Mouse (Mus musculus): ENCODE measurements around the gene Rem2. TPM values are rescaled to one million over a fixed set of nuclear protein-coding genes. Genes with fewer than 3 reads are reported as not detected.

The Rem2 gene
- 18.6 and 29.8 TPM in 2 replicates for polyA plus RNA-seq (2016; fragmentation: Nextera tagmentation; extraction: Ambion mirVana)

DNA sequence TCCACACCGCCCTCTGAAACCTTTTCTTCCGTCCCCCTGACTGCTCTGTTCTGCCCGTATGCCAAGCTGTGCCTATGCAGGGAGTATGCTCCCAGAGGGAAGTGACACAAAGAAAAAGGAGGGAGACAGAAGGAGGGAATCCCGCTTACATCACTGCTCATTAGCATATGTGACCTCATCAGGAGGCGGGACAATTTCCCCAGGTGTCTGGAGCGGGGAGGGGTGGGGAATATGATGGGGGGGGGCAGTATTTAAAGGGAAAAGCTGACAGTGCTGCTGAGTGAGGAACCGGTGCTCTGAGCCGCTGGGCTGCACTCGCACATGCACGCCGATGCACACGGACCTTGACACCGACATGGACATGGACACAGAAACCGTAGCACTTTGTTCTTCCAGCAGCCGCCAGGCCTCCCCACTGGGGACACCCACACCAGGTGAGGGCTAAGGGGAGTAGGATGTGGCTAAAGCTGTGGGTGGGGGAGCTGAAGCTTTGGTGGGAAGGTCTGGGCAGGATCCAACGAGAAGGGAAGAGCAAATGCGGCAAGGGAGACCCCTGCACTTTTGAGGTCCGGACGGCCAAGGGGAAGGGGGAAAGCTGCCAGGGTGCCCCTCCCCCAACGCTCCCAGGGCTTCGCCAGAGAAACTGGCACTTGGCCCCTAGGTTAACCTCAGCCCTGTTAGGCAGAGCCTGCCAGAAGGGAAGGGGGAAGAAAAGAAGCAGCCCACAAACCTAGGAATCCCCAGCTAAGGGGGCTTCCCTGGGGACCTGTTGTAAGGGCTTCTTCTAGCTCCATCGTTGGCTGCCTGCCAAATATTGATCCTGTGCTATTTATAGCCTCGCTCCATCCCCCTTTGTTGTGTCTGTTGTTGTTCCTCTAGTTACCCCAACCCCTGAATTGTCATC is at the start of gene Rem2:
TSS of gene Rem2 (plus strand) at position 160 of the 904 bp plus-strand sequence.
- peaks cover 63% of the 10 kb centered on the region for H3K4me1 ChIP-seq
- WGBS = 2% methylated on average over 23 of the region's 23 CpGs
- H3K4me3 ChIP-seq = peak within 1 kb of the TSS; percentile 71
- peak; percentile 78 for DNase-seq (ENCODE audit: low spot score)
- peak within 1 kb of the TSS; percentile 91 for H3K27ac ChIP-seq (replicated peaks)
- no peaks in the 10 kb centered on the region for H3K9me3 ChIP-seq (replicated peaks)
- H3K36me3 ChIP-seq = no peaks in the 10 kb centered on the region
- H3K27me3 ChIP-seq (ENCODE audit: low read depth, poor library complexity, severe bottlenecking) = peaks cover 58% of the 10 kb centered on the region

DNA sequence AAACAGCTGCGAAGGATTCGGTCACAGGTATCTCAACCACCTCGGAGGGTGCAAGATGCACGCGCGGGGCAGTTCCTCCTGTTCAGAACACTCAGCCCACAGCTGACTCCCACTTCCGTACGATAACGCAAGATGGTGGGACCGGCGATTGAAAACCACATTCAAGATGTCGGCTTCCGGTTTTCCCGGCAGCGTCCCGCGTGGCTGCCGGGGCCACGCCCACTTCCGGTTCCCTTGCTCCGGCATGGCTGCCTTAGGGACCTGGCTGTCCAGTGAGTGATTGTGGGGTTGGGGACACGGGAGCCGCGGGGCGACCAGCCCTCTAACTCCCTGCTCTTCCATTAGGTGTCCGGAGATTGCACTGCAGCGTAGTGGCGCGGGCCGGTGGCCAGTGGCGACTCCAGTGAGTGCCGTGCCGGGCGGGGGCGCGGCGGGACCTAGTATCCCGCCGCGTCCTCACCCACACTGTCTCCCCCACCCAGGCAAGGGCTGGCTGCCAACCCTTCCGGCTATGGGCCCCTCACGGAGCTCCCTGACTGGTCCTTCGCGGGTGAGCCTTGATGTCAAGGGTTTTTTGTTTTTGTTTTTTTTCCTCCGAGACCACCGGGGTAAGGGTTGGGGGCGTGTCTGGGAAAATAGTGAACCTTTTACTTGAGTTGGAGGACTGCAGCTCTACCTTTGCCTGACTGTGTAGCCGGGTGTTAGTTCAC is 49.1 kb upstream of the Rem2 start, which contains the start of gene Mrpl52:
TSS of gene Mrpl52 (plus strand) at position 221 of the 710 bp plus-strand sequence.
- Histone ChIP-seq H3K27me3 (ENCODE audit: low read depth, poor library complexity, severe bottlenecking) (no peaks in the 10 kb centered on the region; the same call in 1 of the 2 replicates), H3K4me3 (peak within 1 kb of the TSS; percentile 95), H3K9me3 (replicated peaks) (no peaks in the 10 kb centered on the region), H3K36me3 (peaks cover 18% of the 10 kb centered on the region), H3K4me1 (peaks cover 50% of the 10 kb centered on the region), H3K27ac (replicated peaks) (peak within 1 kb of the TSS; percentile 94)
- DNase-seq (ENCODE audit: low spot score) = peak; percentile 94
- WGBS = under 1% methylated on average over 48 of the region's 48 CpGs

DNA sequence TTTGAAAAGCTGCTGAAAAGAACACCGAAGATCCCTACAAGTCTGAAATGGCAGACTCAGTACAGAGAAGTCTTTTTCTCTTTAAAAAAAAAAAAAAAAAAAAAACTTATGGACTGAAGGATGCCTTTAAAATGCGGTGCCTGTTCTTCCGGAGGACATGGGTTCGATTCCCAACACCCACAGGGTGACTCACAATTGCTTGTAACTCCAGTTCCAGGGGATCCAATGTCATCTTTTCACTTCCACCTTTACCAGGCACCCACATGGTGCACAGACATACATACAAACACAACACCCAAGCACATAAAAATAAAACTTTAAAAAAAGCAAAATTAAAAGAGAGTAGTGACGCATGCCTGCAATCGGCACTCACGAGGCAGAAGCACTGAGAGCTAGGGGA is 48.2 kb upstream of the Rem2 start:
- 93% methylated on average over 7 of the region's 7 CpGs for WGBS
- Histone ChIP-seq H3K4me1 (peaks cover 59% of the 10 kb centered on the region), H3K4me3 (peak overlapping the region; percentile 95)

DNA sequence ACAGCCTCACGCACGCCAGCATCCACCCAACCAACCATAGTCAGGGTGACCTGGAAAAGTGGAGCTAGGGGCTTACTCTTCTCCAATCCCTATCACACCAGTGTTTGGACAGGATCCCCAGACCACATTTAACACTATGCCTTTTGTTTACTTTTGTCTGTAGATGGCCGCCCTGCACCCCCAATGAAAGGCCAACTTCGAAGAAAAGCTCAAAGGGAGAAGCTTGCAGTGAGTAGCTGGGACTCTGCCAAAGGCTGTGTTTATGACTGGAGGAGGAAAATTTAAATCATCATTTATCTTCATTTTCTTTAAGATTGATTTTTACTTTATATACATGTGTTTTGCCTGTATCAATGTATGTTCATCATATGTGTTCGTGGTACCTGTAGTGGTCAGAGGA is 47.5 kb upstream of the Rem2 start:
- Histone ChIP-seq H3K27ac (replicated peaks) (no peak overlapping the region), H3K9me3 (replicated peaks) (no peaks in the 10 kb centered on the region), H3K36me3 (peaks cover 18% of the 10 kb centered on the region), H3K27me3 (ENCODE audit: low read depth, poor library complexity, severe bottlenecking) (peaks cover 15% of the 10 kb centered on the region), H3K4me3 (no peak overlapping the region; the same call in 1 of the 2 replicates), H3K4me1 (peaks cover 66% of the 10 kb centered on the region)
- 93% methylated on average over 5 of the region's 5 CpGs for WGBS
- no peak for DNase-seq (ENCODE audit: low spot score)

More for the DNA sequence above, 48.2 kb upstream of the Rem2 start:
- peaks cover 18% of the 10 kb centered on the region for H3K36me3 ChIP-seq
- H3K27me3 ChIP-seq (ENCODE audit: low read depth, poor library complexity, severe bottlenecking) = peaks cover 8% of the 10 kb centered on the region
- DNase-seq (ENCODE audit: low spot score) = no peak
- no peak overlapping the region for H3K27ac ChIP-seq (replicated peaks)
- H3K9me3 ChIP-seq (replicated peaks) = no peaks in the 10 kb centered on the region

DNA sequence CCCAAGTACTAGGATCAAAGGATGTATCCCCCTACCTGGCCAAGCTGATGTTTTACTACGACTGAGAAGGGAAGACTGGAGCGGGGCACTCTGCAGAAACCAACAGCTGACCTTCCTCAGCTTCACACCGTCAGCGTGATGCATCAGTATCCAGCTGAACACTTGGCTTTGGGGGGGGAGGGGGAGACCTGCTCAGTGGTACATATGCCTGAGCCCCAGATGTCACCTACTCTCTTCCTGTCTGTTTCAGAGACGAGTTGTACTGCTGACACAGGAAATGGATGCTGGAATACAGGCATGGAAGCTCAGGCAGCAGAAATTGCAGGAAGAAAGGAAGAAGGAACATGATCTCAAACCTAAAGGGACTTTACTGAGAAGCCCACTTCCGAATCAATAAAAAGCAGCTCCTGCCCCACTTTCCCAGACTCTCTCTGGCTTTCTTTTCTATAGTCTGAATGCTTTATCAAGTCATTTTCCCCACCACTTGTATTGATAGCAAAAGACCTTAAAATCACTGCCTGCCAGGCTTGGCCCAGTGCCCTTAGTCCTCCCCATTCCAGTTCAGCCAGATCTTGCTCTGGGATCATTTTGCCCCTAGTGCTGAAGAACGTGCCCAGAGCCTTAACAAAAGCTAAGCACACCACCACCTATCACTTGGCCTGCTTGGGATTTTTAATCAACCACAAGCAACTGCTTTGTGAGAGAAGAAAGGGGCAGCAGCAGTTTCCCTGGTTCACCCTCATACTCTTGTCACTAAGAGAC is 46.4 kb upstream of the Rem2 start:
- 75% methylated on average over 7 of the region's 7 CpGs for WGBS
- Histone ChIP-seq H3K9me3 (replicated peaks) (no peaks in the 10 kb centered on the region), H3K36me3 (peaks cover 20% of the 10 kb centered on the region), H3K27me3 (ENCODE audit: low read depth, poor library complexity, severe bottlenecking) (peaks cover 22% of the 10 kb centered on the region), H3K27ac (replicated peaks) (peak overlapping the region; percentile 96), H3K4me3 (peak overlapping the region; percentile 76), H3K4me1 (peaks cover 77% of the 10 kb centered on the region)
- no peak for DNase-seq (ENCODE audit: low spot score)

DNA sequence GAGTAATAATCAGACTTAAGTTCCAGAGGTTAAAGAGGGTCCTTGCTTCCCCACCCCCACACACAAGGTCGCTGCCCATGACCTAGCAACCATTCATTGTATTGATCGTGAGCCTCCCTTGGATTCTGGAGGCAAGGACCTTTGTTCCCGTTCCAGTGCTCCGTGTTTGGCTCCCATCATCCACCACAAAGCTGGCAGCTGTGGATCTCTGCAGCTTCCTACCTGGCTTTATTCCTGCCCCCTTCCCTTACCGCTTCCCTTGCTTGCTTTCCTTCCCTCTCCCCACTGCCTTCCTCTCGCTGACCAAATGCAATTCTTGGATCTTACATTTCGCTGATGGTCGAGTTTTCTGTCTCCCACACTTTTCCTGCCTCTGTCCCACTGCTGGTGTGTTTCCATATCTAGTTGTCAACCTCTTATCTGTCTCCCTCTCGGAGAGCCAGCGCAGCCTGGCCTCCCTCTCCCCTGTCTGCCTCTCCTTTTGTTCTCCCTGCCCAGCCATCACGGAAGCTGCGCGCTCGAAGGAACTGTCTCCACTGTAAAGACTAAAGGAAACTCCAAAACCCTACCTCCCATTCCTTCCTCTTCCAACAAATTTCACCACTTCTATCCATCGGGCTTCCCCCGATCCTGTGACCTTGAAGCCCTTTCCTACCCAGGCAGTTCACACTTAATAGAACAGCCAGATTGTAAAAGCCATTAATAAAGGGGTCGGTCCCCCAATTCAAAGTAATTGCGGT is 45.3 kb upstream of the Rem2 start:
- H3K36me3 ChIP-seq = peaks cover 26% of the 10 kb centered on the region
- no peaks in the 10 kb centered on the region for H3K9me3 ChIP-seq (replicated peaks)
- H3K4me1 ChIP-seq = peaks cover 80% of the 10 kb centered on the region
- WGBS = 3% methylated on average over 18 of the region's 18 CpGs
- peak overlapping the region; percentile 96 for H3K27ac ChIP-seq (replicated peaks)
- H3K4me3 ChIP-seq = peak overlapping the region; percentile 76
- peaks cover 22% of the 10 kb centered on the region for H3K27me3 ChIP-seq (ENCODE audit: low read depth, poor library complexity, severe bottlenecking)
- peak; percentile 55 for DNase-seq (ENCODE audit: low spot score)

DNA sequence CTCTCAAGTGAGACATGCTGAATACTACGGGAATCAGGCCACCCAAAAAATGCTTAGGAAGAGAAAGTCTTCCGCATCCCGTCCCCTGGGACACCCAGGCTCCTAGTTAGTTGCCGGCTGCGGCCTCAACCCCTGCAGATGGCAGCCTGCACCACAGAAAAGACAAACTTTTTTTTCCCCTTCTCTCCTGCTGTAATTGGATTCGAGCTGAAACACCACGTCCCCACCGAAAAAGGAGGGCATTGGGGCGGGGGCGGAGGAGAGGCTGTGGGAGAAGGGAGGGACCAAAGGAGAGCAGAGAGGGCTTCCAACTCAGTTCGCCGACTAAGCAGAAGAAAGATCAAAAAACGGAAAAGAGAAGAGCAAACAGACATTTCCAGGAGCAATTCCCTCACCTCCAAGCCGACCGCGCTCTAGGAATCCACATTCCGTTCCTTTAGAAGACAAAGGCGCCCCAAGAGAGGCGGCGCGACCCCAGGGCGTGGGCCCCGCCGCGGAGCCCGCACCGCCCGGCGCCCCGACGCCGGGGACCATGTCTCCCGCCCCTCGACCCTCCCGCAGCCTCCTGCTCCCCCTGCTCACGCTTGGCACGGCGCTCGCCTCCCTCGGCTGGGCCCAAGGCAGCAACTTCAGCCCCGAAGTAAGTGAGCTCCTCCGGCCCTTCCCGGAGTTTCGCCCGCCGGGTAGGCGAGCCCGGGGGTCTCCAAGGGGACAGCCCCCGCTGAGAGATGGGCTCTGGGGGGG is 44.4 kb upstream of the Rem2 start, which contains the start of gene Mmp14:
TSS of gene Mmp14 (plus strand) at position 279 of the 744 bp plus-strand sequence.
- no peaks in the 10 kb centered on the region for H3K9me3 ChIP-seq (replicated peaks)
- peaks cover 73% of the 10 kb centered on the region for H3K4me1 ChIP-seq
- H3K27me3 ChIP-seq (ENCODE audit: low read depth, poor library complexity, severe bottlenecking) = peaks cover 22% of the 10 kb centered on the region
- H3K4me3 ChIP-seq = peak within 1 kb of the TSS; percentile 76
- peak; percentile 78 for DNase-seq (ENCODE audit: low spot score)
- peaks cover 32% of the 10 kb centered on the region for H3K36me3 ChIP-seq
- peak within 1 kb of the TSS; percentile 96 for H3K27ac ChIP-seq (replicated peaks)
- WGBS = under 1% methylated on average over 49 of the region's 49 CpGs

DNA sequence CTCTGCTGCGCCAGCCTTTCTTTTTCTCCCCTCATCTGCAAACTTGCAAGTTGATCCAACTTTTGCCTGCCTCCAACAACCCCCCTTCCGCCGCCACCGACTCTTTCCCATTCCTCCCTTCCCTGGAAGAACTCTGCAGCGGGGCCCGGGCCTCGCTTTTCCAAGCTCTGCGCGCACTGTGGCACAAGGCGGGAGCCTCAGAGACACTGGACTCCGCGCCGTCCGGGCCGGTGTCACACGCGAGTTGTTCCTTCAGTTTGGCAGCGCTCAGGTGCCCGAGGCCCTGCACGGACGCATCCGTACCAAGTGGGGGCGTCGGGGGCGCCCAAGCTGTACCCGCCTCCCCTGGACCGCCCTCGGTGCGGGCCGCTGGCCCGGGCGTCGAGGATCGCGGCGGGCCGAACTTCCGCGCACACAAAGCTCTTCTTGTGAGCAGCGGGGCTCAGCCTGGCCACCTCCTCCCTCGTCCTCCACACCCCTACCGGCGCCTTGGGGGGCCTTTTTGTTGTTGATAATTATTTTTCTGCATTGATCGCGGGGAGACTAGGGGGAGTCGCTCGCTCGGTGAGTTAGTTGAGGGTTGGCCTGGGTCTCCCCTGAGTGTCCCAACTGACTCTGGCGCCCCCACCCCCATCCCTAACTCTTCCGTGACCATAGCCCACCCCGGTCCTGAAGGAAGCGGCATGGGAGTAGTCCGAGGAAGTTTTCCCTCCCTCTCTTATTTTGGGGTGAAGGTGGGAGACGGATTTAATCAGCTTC is 43.6 kb upstream of the Rem2 start:
- WGBS = 3% methylated on average over 54 of the region's 54 CpGs
- peaks cover 70% of the 10 kb centered on the region for H3K4me1 ChIP-seq
- H3K27me3 ChIP-seq (ENCODE audit: low read depth, poor library complexity, severe bottlenecking) = peaks cover 22% of the 10 kb centered on the region
- no peaks in the 10 kb centered on the region for H3K9me3 ChIP-seq (replicated peaks)
- peak overlapping the region; percentile 96 for H3K27ac ChIP-seq (replicated peaks)
- peaks cover 40% of the 10 kb centered on the region for H3K36me3 ChIP-seq
- peak overlapping the region; percentile 76 for H3K4me3 ChIP-seq
- DNase-seq (ENCODE audit: low spot score) = peak; percentile 64

DNA sequence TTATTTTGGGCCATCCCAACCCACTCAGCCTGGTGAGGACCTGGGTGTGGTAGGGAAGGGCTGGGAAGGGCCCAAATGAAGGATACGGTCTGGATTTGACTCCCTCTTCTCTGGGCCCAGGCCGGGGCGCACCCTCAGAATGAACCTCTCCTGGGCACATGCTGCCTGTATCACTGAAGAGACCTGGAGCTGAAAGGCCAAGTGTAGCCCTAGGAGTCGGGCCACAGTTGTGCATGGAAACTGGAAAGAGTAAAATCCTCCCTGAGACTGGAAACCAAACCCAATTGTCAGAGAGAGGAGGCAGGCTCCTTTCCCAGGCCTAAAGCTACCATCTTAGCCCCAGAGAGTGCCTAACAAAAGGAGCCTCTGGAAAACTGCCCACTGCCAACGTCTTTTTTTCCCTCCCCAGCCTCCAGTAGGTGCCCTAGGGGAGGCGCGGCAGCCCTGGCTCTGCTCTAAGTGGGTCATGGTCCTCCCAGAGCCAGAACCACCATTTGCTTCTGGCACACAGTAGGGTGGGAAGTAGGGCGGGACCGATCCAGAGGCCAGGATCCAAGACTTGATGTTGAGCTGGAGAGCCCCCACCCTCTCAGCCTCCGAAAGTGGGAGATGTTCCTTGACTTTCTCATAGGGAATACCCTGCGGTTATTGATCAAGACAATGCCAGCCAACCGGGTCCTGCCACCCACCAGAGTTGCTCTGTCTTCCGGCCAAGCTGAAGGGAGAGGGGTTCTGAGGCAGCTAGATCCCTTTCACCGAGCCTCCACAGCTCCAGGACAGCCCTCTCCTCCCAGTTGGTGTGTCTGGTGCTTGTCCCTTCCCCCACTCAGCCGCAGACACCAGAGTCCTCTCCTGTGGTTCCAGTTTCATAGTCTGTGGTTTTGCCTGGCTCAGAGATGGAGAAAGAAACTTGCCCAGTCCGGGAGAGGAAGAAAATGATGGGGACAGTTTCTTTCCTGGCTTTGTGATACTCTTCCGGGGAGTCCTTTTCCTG is 42.8 kb upstream of the Rem2 start:
- Histone ChIP-seq H3K4me1 (peaks cover 62% of the 10 kb centered on the region), H3K4me3 (peak overlapping the region; percentile 76), H3K9me3 (replicated peaks) (no peaks in the 10 kb centered on the region), H3K27ac (replicated peaks) (peak overlapping the region; percentile 96), H3K36me3 (peaks cover 48% of the 10 kb centered on the region), H3K27me3 (ENCODE audit: low read depth, poor library complexity, severe bottlenecking) (peaks cover 22% of the 10 kb centered on the region)
- no peak for DNase-seq (ENCODE audit: low spot score)
- WGBS = 45% methylated on average over 17 of the region's 17 CpGs
